Mouse (Mus musculus): ENCODE measurements around the gene Nfkb1.

Gene Nfkb1

GRCm38 (mm10) chr3:135556052-135556587 lies 135.2 kb downstream of the Nfkb1 start:
- DNase-seq (ENCODE audit: inconsistent age in 2 of 2, low spot score in 1 of 2) = peak in 1 of 2 experiments; percentile 41

- no peak for DNase-seq (ENCODE audit: inconsistent age in 2 of 2, low spot score in 1 of 2)
Observed at GRCm38 (mm10) chr3:135555192-135555591, 136.2 kb downstream of the Nfkb1 start.

GRCm38 (mm10) chr3:135552874-135553273 lies 138.5 kb downstream of the Nfkb1 start:
- no peak for DNase-seq (ENCODE audit: inconsistent age in 2 of 2, low spot score in 1 of 2)

- no peak for DNase-seq (ENCODE audit: inconsistent age in 2 of 2, low spot score in 1 of 2)
Observed at GRCm38 (mm10) chr3:135547298-135547697, 144.0 kb downstream of the Nfkb1 start.

GRCm38 (mm10) chr3:135546212-135546923 lies 145.0 kb downstream of the Nfkb1 start:
- peak in 1 of 2 experiments; percentile 22 for DNase-seq (ENCODE audit: inconsistent age in 2 of 2, low spot score in 1 of 2)

All from adrenal gland, adult (tissue).